Mouse (Mus musculus) heart, embryonic 13.5 days (tissue): ENCODE measurements around the gene Map2k6. TPM values are rescaled to one million over a fixed set of nuclear protein-coding genes. Genes with fewer than 3 reads are reported as not detected.
A peak's percentile ranks its signal among the peaks of the same experiment; 100 is the strongest.

ENCODE experiments used
- ATAC-seq: fragments of 200-750 bp; cut with Nextera tagmentation; 2 replicates; pipeline ENCODE4 v1.8.0; 2017; ENCODE audit warnings: moderate TSS enrichment; ENCODE audit not compliant: insufficient number of reproducible peaks, low FRiP score, low TSS enrichment; ENCODE audit errors: extremely low read depth
- H3K27ac ChIP-seq: fragments of 300-500 bp; sonication (generic); replicated peaks from 2 replicates; pipeline ENCODE4 v1.5.1; 2015; ENCODE audit warnings: moderate library complexity, mild to moderate bottlenecking, inconsistent platforms
- H3K27me3 ChIP-seq: fragments of 300-500 bp; sonication (generic); replicated peaks from 2 replicates; pipeline ENCODE4 v1.6.1; 2015; ENCODE audit warnings: mild to moderate bottlenecking, inconsistent platforms
- H3K36me3 ChIP-seq: fragments of 300-500 bp; sonication (generic); 2 replicates; pipeline ENCODE4 v1.6.1; 2015; ENCODE audit warnings: mild to moderate bottlenecking, inconsistent platforms
- H3K4me1 ChIP-seq: fragments of 300-500 bp; sonication (generic); 2 replicates; pipeline ENCODE4 v1.6.1; 2015; ENCODE audit warnings: inconsistent platforms
- H3K4me2 ChIP-seq: fragments of 300-500 bp; sonication (generic); 2 replicates; pipeline ENCODE4 v1.6.1; 2015; ENCODE audit warnings: inconsistent platforms, mild to moderate bottlenecking, moderate library complexity
- H3K4me3 ChIP-seq: fragments of 300-500 bp; sonication (generic); 2 replicates; pipeline ENCODE4 v1.5.1; 2015; ENCODE audit warnings: moderate library complexity, mild to moderate bottlenecking, inconsistent platforms
- H3K9ac ChIP-seq: fragments of 300-500 bp; sonication (generic); 2 replicates; pipeline ENCODE4 v1.6.1; 2015; ENCODE audit warnings: inconsistent platforms, mild to moderate bottlenecking, moderate library complexity
- H3K9me3 ChIP-seq: fragments of 300-500 bp; sonication (generic); 2 replicates; pipeline ENCODE4 v1.6.1; 2016; ENCODE audit warnings: inconsistent platforms
- WGBS: fragments of 180-500 bp; shearing (Covaris S2); methylation state at CpG from one replicate; pipeline ENCODE4 v1.1.7; 2015; ENCODE audit warnings: mixed read lengths; 5-methylcytosine and 5-hydroxymethylcytosine counted together
- polyA plus RNA-seq: library from polyadenylated mRNA; unstranded; fragments of >200 nt; fragmentation: Nextera tagmentation; extraction: Ambion mirVana; gene quantifications from 2 replicates; pipeline ENCODE4 v1.2.1, GENCODE M21; 2015

Gene Map2k6
- polyA plus RNA-seq, 1 experiment from 2014 or later: 14.4 TPM

DNA sequence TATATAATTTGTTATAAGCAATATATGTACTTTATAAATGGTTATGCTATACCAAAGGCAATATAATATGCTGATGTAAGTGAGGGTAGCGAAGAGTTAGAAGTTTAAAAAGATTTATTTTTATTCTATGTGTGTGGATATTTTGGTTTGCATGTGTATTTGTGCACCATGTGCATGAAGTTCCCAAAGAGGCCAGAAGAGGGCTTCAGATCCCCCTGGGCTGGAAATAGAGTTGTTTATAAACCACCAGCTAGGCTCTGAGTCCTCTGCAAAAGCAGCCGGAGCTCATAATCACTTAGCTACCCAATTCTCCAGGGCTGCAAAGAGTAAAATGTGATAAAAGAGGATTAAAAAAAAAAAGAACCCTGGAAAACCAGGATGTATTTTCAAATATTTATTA, 137.6 kb downstream of the Map2k6 start:
- Histone ChIP-seq H3K4me1 (no peaks in the 10 kb centered on the region), H3K36me3 (no peaks in the 10 kb centered on the region), H3K9me3 (peaks cover 9% of the 10 kb centered on the region; the same call in 1 of the 2 replicates), H3K27me3 (no peaks in the 10 kb centered on the region), H3K4me2 (no peak overlapping the region), H3K9ac (no peak overlapping the region), H3K27ac (no peak overlapping the region), H3K4me3 (no peak overlapping the region)
- no peak for ATAC-seq
- 91% methylated on average over 2 of the region's 2 CpGs for WGBS

DNA sequence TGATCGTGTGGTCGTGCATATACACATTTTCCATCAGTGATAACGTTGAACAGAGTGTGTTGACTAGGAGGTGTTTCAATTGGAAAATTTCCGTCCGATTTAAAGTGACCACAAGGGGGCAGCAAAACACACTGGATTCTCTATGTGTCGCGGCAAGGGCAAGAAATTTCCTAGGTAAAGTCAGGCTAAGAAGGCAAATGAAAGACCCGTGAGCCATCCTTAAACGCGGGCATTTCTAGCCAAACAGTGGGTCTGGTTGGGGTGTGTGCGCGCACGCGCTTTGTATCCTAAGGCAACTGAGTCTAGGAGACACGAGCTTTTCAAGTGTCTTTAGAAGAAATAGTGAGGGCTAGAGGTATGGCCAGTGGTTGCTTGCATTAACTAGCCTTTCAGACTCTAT, 138.7 kb downstream of the Map2k6 start:
- no peaks in the 10 kb centered on the region for H3K36me3 ChIP-seq
- peak overlapping the region; percentile 71; the same call in 1 of the 2 replicates for H3K9ac ChIP-seq
- peak overlapping the region; percentile 35 for H3K4me3 ChIP-seq
- no peaks in the 10 kb centered on the region for H3K4me1 ChIP-seq
- H3K27ac ChIP-seq: no peak overlapping the region
- no peaks in the 10 kb centered on the region for H3K27me3 ChIP-seq
- 10% methylated on average over 15 of the region's 15 CpGs for WGBS
- no peak for ATAC-seq
- peaks cover 9% of the 10 kb centered on the region; the same call in 1 of the 2 replicates for H3K9me3 ChIP-seq
- H3K4me2 ChIP-seq: peak overlapping the region; percentile 66

DNA sequence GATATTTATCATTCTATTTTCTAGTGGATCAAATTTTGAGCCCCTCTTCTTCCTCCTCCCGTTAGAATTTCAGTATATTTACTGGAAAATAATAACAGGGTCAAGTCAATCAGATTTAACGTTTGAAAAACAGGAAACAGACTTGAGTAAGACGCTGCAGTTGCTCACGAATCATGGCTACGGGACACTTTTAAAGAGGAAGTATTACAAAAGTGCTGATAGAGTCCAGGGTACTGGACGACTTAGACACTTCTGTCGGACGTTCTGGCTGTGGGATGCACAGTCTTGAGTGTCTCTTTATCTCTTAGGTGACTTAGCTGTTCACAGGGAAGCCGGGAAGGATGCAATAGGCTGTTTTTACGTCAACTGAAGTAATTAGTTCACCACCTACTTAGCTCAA, 139.3 kb downstream of the Map2k6 start:
- H3K4me3 ChIP-seq: no peak overlapping the region
- no peaks in the 10 kb centered on the region for H3K4me1 ChIP-seq
- WGBS: 33% methylated on average over 10 of the region's 10 CpGs
- H3K9me3 ChIP-seq: peaks cover 9% of the 10 kb centered on the region; the same call in 1 of the 2 replicates
- H3K9ac ChIP-seq: no peak overlapping the region
- H3K36me3 ChIP-seq: no peaks in the 10 kb centered on the region
- no peak for ATAC-seq
- H3K27me3 ChIP-seq: no peaks in the 10 kb centered on the region
- H3K4me2 ChIP-seq: peak overlapping the region; percentile 66
- H3K27ac ChIP-seq: no peak overlapping the region

DNA sequence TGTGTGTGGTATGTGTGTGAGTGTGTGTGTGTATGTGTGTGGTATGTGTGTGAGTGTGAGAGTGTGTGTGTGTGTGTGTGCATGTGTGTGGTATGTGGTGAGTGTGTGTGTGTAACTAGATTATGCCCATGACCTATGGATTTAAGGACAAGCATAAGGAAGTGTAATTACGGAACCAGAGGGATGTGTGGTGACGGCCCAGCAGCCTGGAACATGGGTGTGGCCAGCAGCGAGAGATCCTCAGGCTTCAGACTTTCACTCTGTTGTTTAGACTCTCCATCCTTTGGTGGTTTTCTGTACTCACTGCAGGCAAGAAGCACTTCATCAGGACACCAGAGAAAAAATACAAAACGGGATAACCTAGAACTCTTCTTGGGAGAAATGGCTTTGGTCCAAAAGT, 143.0 kb downstream of the Map2k6 start:
- WGBS: 75% methylated on average over 4 of the region's 4 CpGs
- no peak for ATAC-seq

DNA sequence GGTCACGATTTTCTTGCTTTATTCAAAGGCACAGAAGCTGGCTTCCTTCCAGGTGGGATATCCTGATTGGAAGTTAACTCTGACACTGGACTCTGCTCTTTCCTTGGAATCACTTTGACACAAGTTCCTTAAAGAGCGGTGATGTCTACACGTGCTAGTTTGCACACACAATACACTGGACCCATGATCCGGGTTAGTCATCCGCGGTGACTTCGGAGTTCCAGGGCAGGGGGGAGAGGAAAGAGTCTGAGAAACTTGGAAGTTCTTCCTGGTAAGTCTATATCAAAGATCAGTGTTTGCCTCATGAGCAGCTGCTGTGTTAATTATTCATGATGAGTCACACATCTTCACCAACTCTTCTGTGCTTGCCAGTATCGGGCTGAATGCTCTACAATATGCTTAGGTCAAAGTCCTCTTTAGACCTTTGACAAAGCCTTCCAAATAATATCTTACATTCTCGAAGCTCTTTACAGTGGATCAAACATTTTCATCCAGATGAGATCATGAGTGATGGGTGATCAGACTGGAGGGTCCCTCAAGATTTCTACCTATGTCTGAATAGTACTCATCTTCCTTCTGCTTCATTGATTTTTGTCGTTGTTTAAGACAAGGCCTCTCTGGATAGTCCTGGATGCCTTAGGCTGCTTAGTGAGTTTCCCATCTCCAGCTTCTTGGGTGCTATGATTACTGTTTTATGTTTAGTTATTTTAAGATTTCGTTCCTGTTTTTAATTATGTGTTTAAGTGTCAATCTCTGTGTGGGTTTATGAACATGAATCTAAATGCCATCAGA, 145.7 kb downstream of the Map2k6 start:
- ATAC-seq: no peak

More for the DNA sequence above, 143.0 kb downstream of the Map2k6 start:
- H3K4me3 ChIP-seq: no peak overlapping the region
- no peaks in the 10 kb centered on the region for H3K4me1 ChIP-seq
- H3K9me3 ChIP-seq: peaks cover 9% of the 10 kb centered on the region; the same call in 1 of the 2 replicates
- no peak overlapping the region for H3K27ac ChIP-seq
- no peaks in the 10 kb centered on the region for H3K27me3 ChIP-seq
- H3K9ac ChIP-seq: no peak overlapping the region
- no peaks in the 10 kb centered on the region for H3K36me3 ChIP-seq
- H3K4me2 ChIP-seq: no peak overlapping the region

DNA sequence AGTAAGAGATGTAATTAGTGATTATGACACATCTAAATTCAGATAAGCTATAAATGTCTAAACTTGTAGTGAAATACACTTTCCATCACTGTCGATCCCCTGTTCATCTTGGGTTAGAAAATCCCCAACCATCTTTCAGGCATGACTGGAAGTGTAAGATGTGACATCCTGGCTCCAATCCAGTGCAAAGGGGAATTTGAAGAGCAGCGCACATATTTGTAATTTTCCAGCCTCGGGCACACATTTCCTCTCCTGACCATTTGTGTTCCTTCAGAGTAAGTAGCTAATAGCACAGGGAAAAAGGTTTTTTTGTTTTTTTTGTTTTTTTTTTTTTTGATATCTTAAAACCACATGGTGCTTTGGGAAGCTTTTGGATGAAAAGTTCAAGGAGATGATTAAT, 146.5 kb downstream of the Map2k6 start:
- no peak overlapping the region for H3K4me3 ChIP-seq
- 61% methylated on average over 3 of the region's 3 CpGs for WGBS
- H3K9ac ChIP-seq: no peak overlapping the region
- no peaks in the 10 kb centered on the region for H3K36me3 ChIP-seq
- peaks cover 4% of the 10 kb centered on the region; the same call in 1 of the 2 replicates for H3K4me1 ChIP-seq
- no peaks in the 10 kb centered on the region for H3K27me3 ChIP-seq
- H3K9me3 ChIP-seq: peaks cover 8% of the 10 kb centered on the region; the same call in 1 of the 2 replicates
- no peak overlapping the region for H3K27ac ChIP-seq
- H3K4me2 ChIP-seq: no peak overlapping the region
- no peak for ATAC-seq

More for the DNA sequence above, 145.7 kb downstream of the Map2k6 start:
- H3K4me1 ChIP-seq: peaks cover 4% of the 10 kb centered on the region; the same call in 1 of the 2 replicates
- H3K9ac ChIP-seq: no peak overlapping the region
- no peak overlapping the region for H3K4me2 ChIP-seq
- H3K4me3 ChIP-seq: no peak overlapping the region
- H3K27ac ChIP-seq: no peak overlapping the region
- peaks cover 9% of the 10 kb centered on the region; the same call in 1 of the 2 replicates for H3K9me3 ChIP-seq
- 72% methylated on average over 11 of the region's 11 CpGs for WGBS
- no peaks in the 10 kb centered on the region for H3K36me3 ChIP-seq
- no peaks in the 10 kb centered on the region for H3K27me3 ChIP-seq

DNA sequence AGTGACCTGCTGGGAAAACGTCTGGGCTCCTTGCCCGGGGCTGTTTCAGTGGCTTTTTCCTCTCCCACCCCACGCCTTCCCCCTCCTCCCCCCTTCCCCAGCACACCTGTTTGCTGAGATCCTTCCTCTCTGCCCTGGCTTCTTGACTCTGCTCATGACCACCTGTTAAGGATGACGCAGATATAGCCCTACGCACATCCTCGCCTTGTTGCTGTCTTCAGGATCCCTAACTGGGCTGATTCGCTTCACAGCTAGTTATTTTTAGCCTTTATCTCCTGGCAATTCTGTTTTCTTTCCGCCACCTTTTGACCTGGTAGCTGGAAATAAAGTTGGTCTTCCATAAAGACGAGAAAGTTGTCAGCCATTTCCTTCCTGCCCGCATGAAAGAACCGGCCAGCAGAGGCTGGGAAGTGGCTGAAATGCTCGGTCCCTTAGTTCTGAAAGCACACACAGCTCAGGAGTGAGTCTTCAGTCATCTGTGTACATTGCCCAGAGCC, 152.6 kb downstream of the Map2k6 start:
- Histone ChIP-seq H3K36me3 (no peaks in the 10 kb centered on the region), H3K9ac (no peak overlapping the region), H3K4me1 (peaks cover 13% of the 10 kb centered on the region), H3K27ac (no peak overlapping the region), H3K9me3 (no peaks in the 10 kb centered on the region), H3K4me2 (peak overlapping the region; percentile 54), H3K27me3 (no peaks in the 10 kb centered on the region), H3K4me3 (peak overlapping the region; percentile 16; the same call in 1 of the 2 replicates)
- WGBS: 23% methylated on average over 12 of the region's 12 CpGs
- no peak for ATAC-seq

DNA sequence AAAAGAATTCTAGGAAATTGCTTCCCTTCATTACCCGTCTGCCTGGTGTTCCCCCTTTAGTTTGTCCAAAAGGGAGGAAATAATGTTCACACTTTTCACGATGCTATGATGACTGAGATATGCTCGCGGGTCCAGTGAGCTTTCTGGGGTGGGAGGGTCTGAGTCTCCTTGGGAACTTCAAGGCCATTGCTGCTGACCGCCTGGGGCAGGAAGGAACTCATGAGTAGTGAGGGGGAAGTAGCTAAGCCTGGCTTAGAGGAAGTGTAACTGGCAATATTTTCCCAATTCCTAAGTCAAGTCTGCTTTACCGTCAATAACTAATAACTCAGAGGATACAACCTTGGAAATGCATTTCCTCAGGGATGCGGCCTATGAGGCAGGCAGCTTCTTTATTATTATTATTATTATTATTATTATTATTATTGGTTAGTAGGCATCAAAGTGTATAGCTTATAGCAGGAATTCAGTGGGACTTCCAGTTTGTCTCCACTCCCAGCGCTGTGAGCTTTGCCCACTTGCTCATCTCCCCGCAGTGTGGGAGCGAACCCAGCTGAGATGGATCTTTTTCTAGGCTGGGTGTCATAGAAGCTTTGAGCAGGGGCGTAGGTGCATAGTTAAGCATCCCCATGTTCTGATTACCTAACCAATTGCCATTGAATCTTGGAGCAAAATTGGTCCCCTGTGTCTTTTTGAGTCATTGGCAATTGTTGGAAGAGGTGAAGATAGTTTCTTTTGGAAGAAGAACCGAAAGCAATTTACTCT, 163.6 kb downstream of the Map2k6 start:
- Histone ChIP-seq H3K9me3 (no peaks in the 10 kb centered on the region), H3K4me1 (peaks cover 6% of the 10 kb centered on the region), H3K4me2 (no peak overlapping the region), H3K36me3 (no peaks in the 10 kb centered on the region), H3K9ac (no peak overlapping the region), H3K27ac (no peak overlapping the region), H3K4me3 (no peak overlapping the region), H3K27me3 (no peaks in the 10 kb centered on the region)
- 73% methylated on average over 12 of the region's 12 CpGs for WGBS
- ATAC-seq: no peak

DNA sequence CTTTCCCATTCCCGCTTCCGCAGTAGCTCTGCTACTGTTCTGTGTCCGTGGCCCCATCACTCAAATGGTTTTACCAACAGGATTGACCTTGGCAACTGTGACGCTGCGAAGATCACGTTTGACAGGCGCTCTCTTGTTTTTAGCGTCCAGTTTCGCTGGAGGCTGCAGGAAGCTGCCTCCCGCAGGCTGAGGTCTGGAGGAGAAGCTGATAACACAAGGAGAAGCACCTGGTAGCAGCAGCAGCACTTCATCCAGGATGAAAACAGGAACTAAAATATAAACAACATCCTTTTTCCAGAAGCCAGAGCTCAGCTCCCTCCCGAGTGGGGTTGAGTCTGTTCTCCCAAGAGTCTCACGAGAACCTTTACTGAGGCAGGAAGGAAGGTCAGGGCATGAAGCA, 164.3 kb downstream of the Map2k6 start:
- no peak for ATAC-seq
- 32% methylated on average over 12 of the region's 12 CpGs for WGBS
- H3K4me3 ChIP-seq: peak overlapping the region; percentile 4; the same call in 1 of the 2 replicates
- H3K27ac ChIP-seq: no peak overlapping the region
- H3K36me3 ChIP-seq: no peaks in the 10 kb centered on the region
- H3K9ac ChIP-seq: no peak overlapping the region
- H3K27me3 ChIP-seq: no peaks in the 10 kb centered on the region
- no peaks in the 10 kb centered on the region for H3K9me3 ChIP-seq
- peak overlapping the region; percentile 57 for H3K4me2 ChIP-seq
- H3K4me1 ChIP-seq: peaks cover 6% of the 10 kb centered on the region

DNA sequence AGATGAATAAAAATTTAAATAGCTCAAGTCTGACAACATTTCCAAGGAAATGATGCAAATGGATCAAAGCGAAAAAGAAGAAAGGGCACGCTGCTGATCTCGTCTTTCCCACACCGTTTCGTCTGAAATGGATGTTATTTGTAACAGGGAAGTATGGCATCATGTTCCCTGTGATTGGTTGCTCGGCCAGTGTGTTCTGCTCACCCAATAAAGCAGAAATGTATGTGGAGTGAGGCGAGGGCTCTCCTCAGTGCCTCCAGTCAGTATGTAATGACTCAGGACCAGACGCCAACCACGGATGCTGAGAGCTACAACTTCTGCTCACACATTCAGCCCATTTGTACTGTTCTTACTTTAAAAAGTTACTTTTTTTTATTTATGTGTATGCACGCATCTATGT, 164.9 kb downstream of the Map2k6 start:
- ATAC-seq: no peak
- H3K27me3 ChIP-seq: no peaks in the 10 kb centered on the region
- no peak overlapping the region for H3K4me3 ChIP-seq
- H3K4me1 ChIP-seq: peaks cover 6% of the 10 kb centered on the region
- H3K36me3 ChIP-seq: no peaks in the 10 kb centered on the region
- no peak overlapping the region for H3K9ac ChIP-seq
- no peaks in the 10 kb centered on the region for H3K9me3 ChIP-seq
- H3K27ac ChIP-seq: no peak overlapping the region
- WGBS: 69% methylated on average over 10 of the region's 10 CpGs
- H3K4me2 ChIP-seq: no peak overlapping the region

DNA sequence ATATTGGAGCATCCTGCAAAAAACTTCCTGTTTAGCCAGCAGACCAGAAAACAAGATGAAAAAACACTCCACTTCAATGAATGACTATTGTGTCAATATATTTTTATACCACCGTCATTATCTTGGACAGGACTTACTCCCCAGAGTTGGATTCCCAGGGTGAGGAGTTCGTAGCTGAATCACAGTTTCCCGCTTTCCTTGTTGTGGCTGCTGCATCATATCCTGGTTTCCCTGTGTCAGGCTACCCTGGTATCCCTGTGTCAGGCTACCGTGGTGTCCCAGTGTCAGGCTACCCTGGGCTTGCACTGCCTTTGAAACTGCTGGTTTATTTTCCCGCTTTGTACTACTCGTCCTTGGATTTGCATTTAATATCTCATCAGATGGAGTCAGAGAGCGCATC, 167.4 kb downstream of the Map2k6 start:
- H3K27ac ChIP-seq: no peak overlapping the region
- WGBS: 73% methylated on average over 7 of the region's 7 CpGs

More for the DNA sequence above, 167.4 kb downstream of the Map2k6 start:
- Histone ChIP-seq H3K4me2 (no peak overlapping the region), H3K36me3 (no peaks in the 10 kb centered on the region), H3K4me1 (peaks cover 6% of the 10 kb centered on the region), H3K4me3 (no peak overlapping the region), H3K9ac (no peak overlapping the region), H3K9me3 (no peaks in the 10 kb centered on the region), H3K27me3 (no peaks in the 10 kb centered on the region)
- no peak for ATAC-seq
